Mouse (Mus musculus) kidney, adult 2 months (tissue): Measurements from ENCODE around the gene Cap2.

Experiments used
- CTCF ChIP-seq: fragments of 200-500 bp; conservative IDR thresholded peaks from 2 replicates; pipeline ENCODE4 v1.5.1; 2011; ENCODE audit warnings: low read depth, mild to moderate bottlenecking, control low read depth, low read length, moderate library complexity, mixed read lengths; ENCODE audit not compliant: insufficient read depth, insufficient read length
- POLR2A ChIP-seq: fragments of 200-500 bp; IDR thresholded peaks from one replicate; pipeline ENCODE4 v1.6.1; 2011; ENCODE audit warnings: low read depth, low read length, control low read depth

GRCm38 (mm10) chr13:46569469-46569868 lies 67.8 kb downstream of the Cap2 start:
- TF ChIP-seq CTCF (no peak), POLR2A (no peak)
